Mouse (Mus musculus) G1E (cell line): ENCODE data around the gene Rimkla.

ENCODE experiments used
- CTCF ChIP-seq: IDR thresholded peaks from 2 replicates; pipeline ENCODE4 v1.5.1; 2012; ENCODE audit warnings: low read depth, low read length, inconsistent platforms, mixed read lengths
- GATA2 ChIP-seq: IDR thresholded peaks from 2 replicates; pipeline ENCODE4 v1.6.1; 2012; ENCODE audit warnings: low read depth, low read length, inconsistent platforms, borderline replicate concordance
- TAL1 ChIP-seq: conservative IDR thresholded peaks from 2 replicates; pipeline ENCODE4 v1.6.1; 2012; ENCODE audit warnings: low read depth, low read length, inconsistent platforms, mixed read lengths

GRCm38 (mm10) chr4:119417894-119418293 lies 74.5 kb downstream of the Rimkla start:
- TF ChIP-seq CTCF (no peak), GATA2 (no peak), TAL1 (peak; percentile 70)
